Comparison of ENCODE assay signal across 8 mouse cellular contexts in genomic region chr16:18235389-18236065, GRCm38 (mm10). TPM values are rescaled to one million over a fixed set of nuclear protein-coding genes. Genes with fewer than 3 reads are reported as not detected.
DNase-seq lines count a peak whose midpoint lies in the region; ATAC-seq and TF ChIP-seq lines count a peak whose summit lies in the region.

No protein-coding gene starts in this region.

- DNase-seq in adrenal gland, postnatal 10 days: peak; percentile 78
- no peak for DNase-seq in liver, embryonic 13.5 days
- peak; percentile 45 for DNase-seq in naive thymus-derived CD4-positive, alpha-beta T cell, adult 2 months (ENCODE audit: low read depth)
- peak; percentile 69 for DNase-seq in testis, postnatal 10 days (ENCODE audit: low spot score)

- peak overlapping the region; percentile 89 for H3K27ac ChIP-seq in embryonic facial prominence, embryonic 12.5 days
- peak overlapping the region; percentile 92 for H3K27ac ChIP-seq in heart, embryonic 12.5 days (ENCODE audit: poor library complexity, severe bottlenecking)
- H3K27ac ChIP-seq in kidney, embryonic 15.5 days: peak overlapping the region; percentile 93
- H3K27ac ChIP-seq in liver, embryonic 13.5 days: peak overlapping the region; percentile 43

- peaks cover 20% of the 10 kb centered on the region for H3K4me1 ChIP-seq in embryonic facial prominence, embryonic 12.5 days
- peaks cover 44% of the 10 kb centered on the region for H3K4me1 ChIP-seq in heart, embryonic 12.5 days (replicated peaks)
- peaks cover 27% of the 10 kb centered on the region for H3K4me1 ChIP-seq in kidney, embryonic 15.5 days
- peaks cover 50% of the 10 kb centered on the region for H3K4me1 ChIP-seq in liver, embryonic 13.5 days (replicated peaks)

- peak; percentile 73 for ATAC-seq in embryonic facial prominence, embryonic 12.5 days (ENCODE audit: insufficient number of reproducible peaks, insufficient read depth, low FRiP score, low TSS enrichment)
- peak; percentile 54 for ATAC-seq in heart, embryonic 12.5 days (ENCODE audit: insufficient number of reproducible peaks, low FRiP score)
- ATAC-seq in kidney, embryonic 15.5 days (replicated peaks; ENCODE audit: low FRiP score): peak; percentile 78
- peak; percentile 22 for ATAC-seq in liver, embryonic 13.5 days (ENCODE audit: low read depth)

- H3K4me3 ChIP-seq in C2C12 (ENCODE audit: insufficient read depth, poor library complexity, severe bottlenecking): peak overlapping the region; percentile 72
- H3K4me3 ChIP-seq in embryonic facial prominence, embryonic 12.5 days: peak overlapping the region; percentile 87
- H3K4me3 ChIP-seq in heart, embryonic 12.5 days: peak overlapping the region; percentile 88
- peak overlapping the region; percentile 79 for H3K4me3 ChIP-seq in kidney, embryonic 15.5 days (replicated peaks)
- peak overlapping the region; percentile 66 for H3K4me3 ChIP-seq in liver, embryonic 13.5 days (replicated peaks)

- WGBS in embryonic facial prominence, embryonic 12.5 days: 5% methylated on average over 19 of the region's 19 CpGs
- 5% methylated on average over 19 of the region's 19 CpGs for WGBS in heart, embryonic 12.5 days
- WGBS in kidney, embryonic 15.5 days: 3% methylated on average over 19 of the region's 19 CpGs
- 11% methylated on average over 19 of the region's 19 CpGs for WGBS in liver, embryonic 13.5 days (ENCODE audit: insufficient replicate concordance)

- peaks cover 33% of the 10 kb centered on the region for H3K79me3 ChIP-seq in C2C12 (ENCODE audit: low read depth)

- peak overlapping the region; percentile 93 for H3K4me2 ChIP-seq in embryonic facial prominence, embryonic 12.5 days (replicated peaks)
- H3K4me2 ChIP-seq in heart, embryonic 12.5 days: peak overlapping the region; percentile 91
- H3K4me2 ChIP-seq in kidney, embryonic 15.5 days: peak overlapping the region; percentile 81
- H3K4me2 ChIP-seq in liver, embryonic 13.5 days: peak overlapping the region; percentile 76

- no peaks in the 10 kb centered on the region for H3K27me3 ChIP-seq in C2C12 (ENCODE audit: control insufficient read depth, insufficient read depth, insufficient read length)
- no peaks in the 10 kb centered on the region for H3K27me3 ChIP-seq in embryonic facial prominence, embryonic 12.5 days
- no peaks in the 10 kb centered on the region for H3K27me3 ChIP-seq in heart, embryonic 12.5 days (replicated peaks)
- H3K27me3 ChIP-seq in kidney, embryonic 15.5 days: no peaks in the 10 kb centered on the region
- H3K27me3 ChIP-seq in liver, embryonic 13.5 days: peaks cover 35% of the 10 kb centered on the region

- H3K79me2 ChIP-seq in C2C12 (ENCODE audit: control insufficient read depth, insufficient read depth): peaks cover 51% of the 10 kb centered on the region

- peaks cover 29% of the 10 kb centered on the region for H3K36me3 ChIP-seq in C2C12 (ENCODE audit: control insufficient read depth, insufficient read depth)
- H3K36me3 ChIP-seq in embryonic facial prominence, embryonic 12.5 days: peaks cover 31% of the 10 kb centered on the region
- peaks cover 32% of the 10 kb centered on the region for H3K36me3 ChIP-seq in heart, embryonic 12.5 days
- peaks cover 28% of the 10 kb centered on the region for H3K36me3 ChIP-seq in kidney, embryonic 15.5 days
- H3K36me3 ChIP-seq in liver, embryonic 13.5 days: peaks cover 28% of the 10 kb centered on the region

- no peak for TF ChIP-seq CTCF in C2C12 (IDR thresholded peaks at IDR 0.05; ENCODE audit: control insufficient read depth, insufficient read depth, insufficient read length)

- H3K9ac ChIP-seq in embryonic facial prominence, embryonic 12.5 days: peak overlapping the region; percentile 85
- peak overlapping the region; percentile 87 for H3K9ac ChIP-seq in heart, embryonic 12.5 days
- H3K9ac ChIP-seq in kidney, embryonic 15.5 days: peak overlapping the region; percentile 70
- peak overlapping the region; percentile 68 for H3K9ac ChIP-seq in liver, embryonic 13.5 days

- peak overlapping the region; percentile 90 for H3ac ChIP-seq in C2C12 (ENCODE audit: control insufficient read depth, insufficient read length, low read depth)

- H3K9me3 ChIP-seq in embryonic facial prominence, embryonic 12.5 days: no peaks in the 10 kb centered on the region
- H3K9me3 ChIP-seq in heart, embryonic 12.5 days (replicated peaks): no peaks in the 10 kb centered on the region
- H3K9me3 ChIP-seq in kidney, embryonic 15.5 days (replicated peaks): no peaks in the 10 kb centered on the region
- H3K9me3 ChIP-seq in liver, embryonic 13.5 days (replicated peaks): no peaks in the 10 kb centered on the region

TF ChIP-seq in C2C12, 6 proteins besides CTCF, POLR2A, EP300 and RAD21:
- TF ChIP-seq USF1 (IDR thresholded peaks at IDR 0.05; ENCODE audit: low read depth) (no peak), MAX (IDR thresholded peaks at IDR 0.05) (no peak), MYOD1 (IDR thresholded peaks at IDR 0.05; ENCODE audit: control insufficient read depth, insufficient read length, low read depth) (no peak), MYOG (IDR thresholded peaks at IDR 0.05; ENCODE audit: control insufficient read depth, extremely low read depth, insufficient read length) (no peak), CEBPB (IDR thresholded peaks at IDR 0.05; ENCODE audit: low read depth) (no peak), FOSL1 (IDR thresholded peaks at IDR 0.05; ENCODE audit: insufficient read depth, low read length, poor library complexity, severe bottlenecking) (no peak)

RNA-seq across cellular contexts. Expression of gene Zdhhc8, which starts 0.6 kb away (rescaled TPM):
- 37.4 TPM for polyA plus RNA-seq in C2C12 (2012; fragmentation: generic; extraction: Trizol)
- 10 to 100 TPM; 18.9 to 20.5 TPM for total RNA-seq in adrenal gland, postnatal 10 days (2021)
- polyA plus RNA-seq in embryonic facial prominence, embryonic 12.5 days (2016; fragmentation: Nextera tagmentation; extraction: Ambion mirVana): 19.9 and 23.0 TPM in 2 replicates
- polyA plus RNA-seq in heart, embryonic 12.5 days (2016; fragmentation: Nextera tagmentation; extraction: Ambion mirVana): 29.5 and 33.0 TPM in 2 replicates
- 15.6 and 17.5 TPM in 2 replicates for polyA plus RNA-seq in kidney, embryonic 15.5 days (2015; fragmentation: Nextera tagmentation; extraction: Ambion mirVana)
- 1.7 and 2.3 TPM in 2 replicates for polyA plus RNA-seq in liver, embryonic 13.5 days (2015; fragmentation: Nextera tagmentation; extraction: Ambion mirVana)

RNA-seq across cellular contexts. Expression of gene Trmt2a, which starts 13.0 kb away (rescaled TPM):
- 79.2 TPM for polyA plus RNA-seq in C2C12 (2012; fragmentation: generic; extraction: Trizol)
- 10 to 100 TPM; 34.2 to 46.7 TPM for total RNA-seq in adrenal gland, postnatal 10 days (2021)
- polyA plus RNA-seq in embryonic facial prominence, embryonic 12.5 days (2016; fragmentation: Nextera tagmentation; extraction: Ambion mirVana): 109 and 115 TPM in 2 replicates
- 57.2 and 61.9 TPM in 2 replicates for polyA plus RNA-seq in heart, embryonic 12.5 days (2016; fragmentation: Nextera tagmentation; extraction: Ambion mirVana)
- polyA plus RNA-seq in kidney, embryonic 15.5 days (2015; fragmentation: Nextera tagmentation; extraction: Ambion mirVana): 99.2 and 102 TPM in 2 replicates
- 74.8 and 74.9 TPM in 2 replicates for polyA plus RNA-seq in liver, embryonic 13.5 days (2015; fragmentation: Nextera tagmentation; extraction: Ambion mirVana)

RNA-seq across cellular contexts. Expression of gene Ranbp1, which starts 13.0 kb away (rescaled TPM):
- polyA plus RNA-seq in C2C12 (2012; fragmentation: generic; extraction: Trizol): 422 TPM
- total RNA-seq in adrenal gland, postnatal 10 days (2021): 100 to 1,000 TPM; 123 to 127 TPM
- 754 and 814 TPM in 2 replicates for polyA plus RNA-seq in embryonic facial prominence, embryonic 12.5 days (2016; fragmentation: Nextera tagmentation; extraction: Ambion mirVana)
- polyA plus RNA-seq in heart, embryonic 12.5 days (2016; fragmentation: Nextera tagmentation; extraction: Ambion mirVana): 512 and 519 TPM in 2 replicates
- 662 and 691 TPM in 2 replicates for polyA plus RNA-seq in kidney, embryonic 15.5 days (2015; fragmentation: Nextera tagmentation; extraction: Ambion mirVana)
- polyA plus RNA-seq in liver, embryonic 13.5 days (2015; fragmentation: Nextera tagmentation; extraction: Ambion mirVana): 491 and 563 TPM in 2 replicates

RNA-seq across cellular contexts. Expression of gene Ccdc188, which starts 17.8 kb away (rescaled TPM):
- polyA plus RNA-seq in C2C12 (2012; fragmentation: generic; extraction: Trizol): 0.04 TPM
- total RNA-seq in adrenal gland, postnatal 10 days (2021): not detected
- not detected in 2 replicates for polyA plus RNA-seq in embryonic facial prominence, embryonic 12.5 days (2016; fragmentation: Nextera tagmentation; extraction: Ambion mirVana)
- polyA plus RNA-seq in heart, embryonic 12.5 days (2016; fragmentation: Nextera tagmentation; extraction: Ambion mirVana): 0.14 and 0.15 TPM in 2 replicates
- not detected in 2 replicates for polyA plus RNA-seq in kidney, embryonic 15.5 days (2015; fragmentation: Nextera tagmentation; extraction: Ambion mirVana)
- not detected in 2 replicates for polyA plus RNA-seq in liver, embryonic 13.5 days (2015; fragmentation: Nextera tagmentation; extraction: Ambion mirVana)

RNA-seq across cellular contexts. Expression of gene Gm49776, which starts 22.6 kb away (rescaled TPM):
- 0.46 TPM for polyA plus RNA-seq in C2C12 (2012; fragmentation: generic; extraction: Trizol)
- total RNA-seq in adrenal gland, postnatal 10 days (2021): not detected
- polyA plus RNA-seq in embryonic facial prominence, embryonic 12.5 days (2016; fragmentation: Nextera tagmentation; extraction: Ambion mirVana): 2.1 and 2.3 TPM in 2 replicates
- 1.2 and 1.7 TPM in 2 replicates for polyA plus RNA-seq in heart, embryonic 12.5 days (2016; fragmentation: Nextera tagmentation; extraction: Ambion mirVana)
- 4.3 TPM in 1 of 2 replicates, not detected in the other for polyA plus RNA-seq in kidney, embryonic 15.5 days (2015; fragmentation: Nextera tagmentation; extraction: Ambion mirVana)
- polyA plus RNA-seq in liver, embryonic 13.5 days (2015; fragmentation: Nextera tagmentation; extraction: Ambion mirVana): 1.3 and 2.4 TPM in 2 replicates

Comparison
In these comparisons a context has a peak if more than half of its experiments do, and no peak if none do; other contexts are left out.
1. ATAC-seq: peak in every context shown above with its lines; median percentile 78 in kidney, embryonic 15.5 days; 73 in embryonic facial prominence, embryonic 12.5 days; 54 in heart, embryonic 12.5 days; 22 in liver, embryonic 13.5 days.
2. H3K27ac ChIP-seq: peak in every context shown above with its lines; median percentile 93 in kidney, embryonic 15.5 days; 92 in heart, embryonic 12.5 days; 89 in embryonic facial prominence, embryonic 12.5 days; 43 in liver, embryonic 13.5 days.